In the genomic region with DNA sequence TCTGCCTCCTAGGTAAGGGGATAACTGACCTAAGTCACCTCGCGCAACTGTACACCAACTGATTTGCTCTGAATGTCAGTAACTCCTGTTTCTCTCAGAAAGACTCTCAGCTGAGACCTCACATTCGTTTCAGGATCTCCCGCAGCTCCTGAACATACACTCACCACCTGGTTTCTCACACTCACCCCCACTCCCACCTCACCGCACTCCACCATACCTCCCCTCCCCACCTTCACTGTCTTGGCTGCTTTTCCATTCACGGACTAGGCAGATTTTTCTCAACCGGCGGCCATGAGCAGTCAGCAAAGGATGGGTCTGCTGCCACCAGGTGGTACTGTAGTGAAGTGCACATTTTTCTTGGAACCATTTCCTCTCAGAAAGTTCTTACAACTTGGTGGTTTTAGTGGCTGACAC, we compare ENCODE assay signal across 8 mouse cellular contexts. TPM values are rescaled to one million over a fixed set of nuclear protein-coding genes. Genes with fewer than 3 reads are reported as not detected.
A peak's percentile ranks its signal among the peaks of the same experiment; 100 is the strongest.
DNase-seq lines count a peak whose midpoint lies in the region; ATAC-seq and TF ChIP-seq lines count a peak whose summit lies in the region.

No protein-coding gene starts in this region.

- peaks cover 5% of the 10 kb centered on the region for H3K4me1 ChIP-seq in hindbrain, embryonic 12.5 days

- no peaks in the 10 kb centered on the region for H3K27me3 ChIP-seq in Patski
- no peaks in the 10 kb centered on the region for H3K27me3 ChIP-seq in hindbrain, embryonic 12.5 days

- in situ Hi-C loops in Patski (cut with MboI; ENCODE audit: low pct_unique_long_range_greater_than_20kb), result loop anchor here (10.0 kb wide), 1 partner anchor 535 kb away; no protein-coding TSS in a partner anchor

- POLR2A ChIA-PET in Patski (lab: Charles Lee), result interaction anchor here (0.9 kb wide), 1 partner anchor 140 kb away, joined by 5 read pairs; the partner anchor contains the start of gene Ankrd13b

- peak overlapping the region; percentile 47 for H3K4me2 ChIP-seq in hindbrain, embryonic 12.5 days (replicated peaks)

- WGBS in hindbrain, embryonic 12.5 days, result 18% methylated on average over 8 of the region's 8 CpGs

- no peaks in the 10 kb centered on the region for H3K36me3 ChIP-seq in hindbrain, embryonic 12.5 days

- H3K9me3 ChIP-seq in hindbrain, embryonic 12.5 days (replicated peaks), result no peaks in the 10 kb centered on the region

- CTCF ChIA-PET in Patski (lab: Charles Lee), result interaction anchor here (0.8 to 1.7 kb wide), 9 partner anchors 12 to 131 kb away, joined by 3 to 12 read pairs (median 5); no protein-coding TSS in a partner anchor

- 0 out of 2 replicates have a peak overlapping the region, but pooled peaks have one; percentile 3 for H3K9ac ChIP-seq in hindbrain, embryonic 12.5 days

- peak overlapping the region; percentile 12; the same call in 1 of the 2 replicates for H3K4me3 ChIP-seq in hindbrain, embryonic 12.5 days

- H3K27ac ChIP-seq in hindbrain, embryonic 12.5 days, result no peak overlapping the region

- TF ChIP-seq CTCF in Patski (IDR thresholded peaks at IDR 0.05), result peak; percentile 91

- DNase-seq in Patski (ENCODE audit: low read depth, low spot score), result peak; percentile 31
- peak; percentile 74 for DNase-seq in cerebellum, adult 9-11 months
- peak; percentile 47 to 74 for DNase-seq in frontal cortex, postnatal 10 days (ENCODE audit: low spot score in 2 of 2)
- DNase-seq in layer of hippocampus, postnatal 25 days (ENCODE audit: extremely low spot score in 1 of 2, low spot score in 1 of 2), result peak; percentile 66 to 88
- DNase-seq in lung, postnatal 25 days (ENCODE audit: low spot score), result peak; percentile 84
- peak; percentile 88 for DNase-seq in retina, postnatal 1 day
- DNase-seq in thymus, postnatal 4 days, result peak; percentile 92

- ATAC-seq in Patski, result no peak
- peak; percentile 46; the same call in 1 of the 2 replicates for ATAC-seq in hindbrain, embryonic 12.5 days (ENCODE audit: low FRiP score)

RNA-seq across cellular contexts. Expression of gene Taok1, which starts 22.6 kb away (rescaled TPM):
- polyA plus RNA-seq in Patski (2021), result 28.7 TPM
- 22.3 and 23.1 TPM in 2 replicates for polyA plus RNA-seq in hindbrain, embryonic 12.5 days (2016; fragmentation: Nextera tagmentation; extraction: Ambion mirVana)
- total RNA-seq in layer of hippocampus, postnatal 25 days (2021), result 100 to 1,000 TPM; 110 to 114 TPM

RNA-seq across cellular contexts. Expression of gene Nufip2, which starts 55.7 kb away (rescaled TPM):
- 50.3 TPM for polyA plus RNA-seq in Patski (2021)
- 4.8 and 5.3 TPM in 2 replicates for polyA plus RNA-seq in hindbrain, embryonic 12.5 days (2016; fragmentation: Nextera tagmentation; extraction: Ambion mirVana)
- total RNA-seq in layer of hippocampus, postnatal 25 days (2021), result 10 to 100 TPM; 70.6 to 76.5 TPM

Comparison
In these comparisons a context has a peak if more than half of its experiments do, and no peak if none do; other contexts are left out.
1. DNase-seq: peak in every context shown above with its lines; median percentile 92 in thymus, postnatal 4 days; 88 in retina, postnatal 1 day; 84 in lung, postnatal 25 days; 77 in layer of hippocampus, postnatal 25 days; 74 in cerebellum, adult 9-11 months; 60 in frontal cortex, postnatal 10 days; 31 in Patski.